Mouse (Mus musculus) cerebellum, postnatal 36 days (tissue): ENCODE data around the gene Etfb.

Source experiments
- DNase-seq, 2 experiments: peaks; one replicate each; pipeline ENCODE4 v3.0.0; 2021 to 2022; ENCODE audit warnings: mixed read lengths in 2 of 2

Gene Etfb

GRCm38 (mm10) chr7:43451726-43452125, 7.8 kb downstream of the Etfb start:
- no peak for DNase-seq

GRCm38 (mm10) chr7:43452609-43453008, 8.7 kb downstream of the Etfb start:
- DNase-seq = no peak

- no peak for DNase-seq
Measured at GRCm38 (mm10) chr7:43453599-43454355, 9.9 kb downstream of the Etfb start.

- DNase-seq = no peak
Measured at GRCm38 (mm10) chr7:43454371-43454770, 10.5 kb downstream of the Etfb start.

GRCm38 (mm10) chr7:43462851-43463250, 19.0 kb downstream of the Etfb start, which contains the start of gene Vsig10l:
Gene Vsig10l (plus strand): TSS chr7:43463151.
- DNase-seq = no peak

GRCm38 (mm10) chr7:43463976-43464375, 20.1 kb downstream of the Etfb start:
- no peak for DNase-seq

GRCm38 (mm10) chr7:43464864-43465343, 21.0 kb downstream of the Etfb start:
- peak in 1 of 2 experiments; percentile 25 for DNase-seq

DNA sequence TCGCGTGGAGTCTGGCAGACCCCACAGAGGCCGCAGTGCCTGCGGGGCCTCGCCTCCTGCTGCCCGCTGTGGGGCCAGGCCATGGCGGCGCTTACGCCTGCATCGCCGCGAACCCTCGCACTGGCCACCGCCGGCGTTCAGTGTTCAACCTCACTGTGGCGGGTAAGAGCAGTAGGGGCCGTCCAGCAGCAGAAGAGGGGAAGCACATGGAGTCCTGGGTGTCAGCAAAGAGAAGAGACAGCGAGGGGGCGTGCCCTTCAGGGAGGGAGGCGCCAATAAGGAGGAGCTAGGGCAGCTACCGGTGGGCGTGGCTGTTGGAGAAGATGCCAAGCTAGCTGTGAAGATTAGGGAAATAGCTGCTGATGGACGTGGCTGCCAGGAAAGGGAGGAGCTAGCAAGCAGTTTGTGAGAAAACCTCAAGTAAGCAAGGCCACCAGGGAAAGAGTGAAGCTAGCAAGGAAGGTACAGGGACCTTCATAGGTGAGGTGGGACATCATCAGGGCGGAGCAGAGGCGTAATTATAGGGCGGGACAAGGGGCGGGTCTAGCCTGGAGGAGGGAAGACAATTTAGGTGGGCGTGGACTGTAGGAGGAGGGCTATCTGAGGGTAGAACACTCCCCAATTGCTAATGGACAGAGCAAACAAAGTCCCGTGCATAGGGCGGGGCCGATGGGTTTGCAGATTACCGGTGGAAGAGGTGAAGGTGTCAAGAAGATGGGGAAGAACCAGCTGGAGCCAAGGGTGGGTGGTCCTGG, 21.6 kb downstream of the Etfb start:
- peak; percentile 43 to 57 for DNase-seq

DNA sequence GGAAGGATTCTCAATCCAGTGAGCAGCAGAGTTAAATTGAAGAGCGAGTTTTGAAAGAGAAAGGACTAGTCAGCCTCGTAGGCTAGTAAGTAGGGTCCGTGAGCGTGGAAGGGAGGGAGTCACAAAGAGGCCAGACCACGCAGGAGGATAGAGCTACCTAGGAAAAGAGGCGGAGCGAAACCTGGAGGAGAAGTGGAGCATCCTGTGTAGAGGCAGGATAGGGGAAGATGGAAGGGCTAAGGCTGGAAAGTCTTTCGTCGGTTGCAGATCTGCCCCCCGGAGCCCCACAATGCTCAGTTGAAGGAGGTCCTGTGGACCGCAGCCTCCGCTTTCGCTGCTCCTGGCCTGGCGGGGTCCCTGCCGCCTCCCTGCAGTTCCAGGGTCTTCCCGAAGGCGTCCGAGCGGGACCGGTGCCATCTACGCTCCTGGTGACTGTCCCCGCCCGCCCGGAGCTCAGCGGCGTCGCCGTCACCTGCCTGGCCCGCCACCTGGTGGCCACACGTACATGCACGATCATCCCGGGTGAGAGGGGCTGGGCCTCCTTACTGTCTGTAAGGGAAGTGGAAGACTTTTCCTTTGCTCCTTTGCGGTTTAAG, 22.3 kb downstream of the Etfb start:
- peak; percentile 78 to 85 for DNase-seq

GRCm38 (mm10) chr7:43470373-43470772, 26.5 kb downstream of the Etfb start:
- peak; percentile 48 to 49 for DNase-seq

DNA sequence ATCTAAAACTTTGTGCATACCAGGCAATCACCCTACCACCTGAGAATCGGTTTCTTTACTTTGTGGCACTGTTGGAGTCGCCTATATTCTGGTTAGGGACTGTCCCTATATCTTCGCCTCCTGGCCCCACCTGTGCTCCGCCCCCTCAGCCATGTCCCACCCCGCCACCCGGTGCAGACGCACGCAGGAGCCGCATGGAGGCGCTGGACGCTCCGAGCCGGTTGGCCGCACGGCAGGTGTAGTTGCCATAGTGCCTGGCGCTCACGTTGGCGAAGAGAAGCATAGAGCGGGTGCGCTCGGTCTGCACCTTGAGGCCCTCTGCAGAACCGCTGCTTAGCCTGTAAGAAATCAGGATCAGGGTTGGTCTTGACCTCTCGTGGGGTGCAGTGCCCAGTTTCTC, 31.8 kb downstream of the Etfb start:
- DNase-seq = peak in 1 of 2 experiments; percentile 36

DNA sequence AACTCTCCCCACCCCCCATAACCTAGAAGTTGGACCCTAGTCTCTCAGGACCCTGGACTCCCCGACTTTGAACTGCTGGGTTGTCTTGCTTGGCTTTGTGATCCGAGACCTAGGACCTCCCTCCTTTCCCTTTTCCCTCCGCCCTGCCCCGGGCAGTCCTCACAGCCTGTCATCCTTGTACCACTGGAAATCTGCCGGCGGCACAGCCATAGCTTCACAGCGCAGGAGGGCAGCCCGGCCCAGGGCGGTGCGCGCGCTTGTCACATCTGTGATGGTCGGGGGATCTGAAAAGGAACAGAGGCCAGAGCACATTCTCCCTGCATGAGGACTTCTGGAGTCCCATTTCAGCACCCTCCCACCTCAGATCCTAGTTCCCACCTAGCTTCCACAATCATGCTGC, 32.5 kb downstream of the Etfb start:
- DNase-seq = no peak

GRCm38 (mm10) chr7:43481191-43481590, 37.3 kb downstream of the Etfb start:
- no peak for DNase-seq

- DNase-seq = peak in 1 of 2 experiments; percentile 38
Measured at GRCm38 (mm10) chr7:43482090-43482716, 38.3 kb downstream of the Etfb start.

GRCm38 (mm10) chr7:43483236-43483635, 39.4 kb downstream of the Etfb start:
- DNase-seq = no peak

- DNase-seq = peak; percentile 31 to 38
Measured at GRCm38 (mm10) chr7:43488646-43489045, 44.8 kb downstream of the Etfb start.

DNA sequence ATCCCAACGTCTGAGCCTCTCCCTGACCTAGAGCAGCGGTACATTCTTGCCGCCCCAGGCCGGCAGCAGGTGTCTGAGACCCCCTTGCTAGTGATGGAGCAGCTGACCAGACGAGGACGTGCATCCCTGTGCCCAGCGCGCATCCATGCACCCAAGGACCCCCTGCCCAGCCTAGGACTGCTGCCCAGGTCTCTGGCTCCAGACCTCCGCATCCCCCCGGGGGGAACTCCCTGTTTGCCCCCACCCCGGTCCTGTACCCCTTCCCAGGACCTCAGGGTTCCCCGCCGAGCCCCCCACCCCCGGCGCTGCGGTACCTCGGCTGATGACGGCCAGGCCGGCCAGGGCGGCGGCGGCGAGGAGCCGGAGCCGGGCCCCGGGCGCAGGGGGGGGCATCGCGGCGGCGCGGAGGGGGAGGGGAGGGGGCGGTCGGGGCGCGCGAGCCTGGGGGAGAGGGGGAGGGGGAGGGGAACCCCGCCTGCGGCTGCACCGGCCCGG, 45.8 kb downstream of the Etfb start, which contains the start of gene Iglon5:
Gene Iglon5, minus strand, starts transcription at position 445 of the 495 bp plus-strand sequence.
- DNase-seq = peak; percentile 29 to 45

DNA sequence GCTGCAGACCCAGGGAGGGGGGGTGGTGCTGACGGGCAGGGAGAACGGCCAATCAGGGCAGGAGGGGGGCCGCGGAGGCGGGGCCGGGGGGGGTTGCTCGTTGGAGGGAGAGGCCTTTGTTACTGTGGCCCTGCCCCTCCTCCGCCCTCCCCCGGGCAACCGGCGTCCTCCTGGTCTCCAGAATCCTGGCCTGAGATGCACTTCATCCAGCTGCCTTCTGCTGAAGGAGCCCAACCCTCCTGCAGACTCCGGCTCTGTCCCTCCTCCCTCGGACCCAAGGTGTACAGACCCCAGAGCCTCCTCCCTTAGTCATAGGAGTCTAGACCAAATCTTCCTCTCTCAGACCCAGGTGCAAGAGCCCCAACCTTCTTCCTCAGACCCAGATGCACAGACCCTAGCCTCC, 46.3 kb downstream of the Etfb start:
- DNase-seq = peak; percentile 79 to 90

GRCm38 (mm10) chr7:43490861-43491260, 47.0 kb downstream of the Etfb start:
- DNase-seq = no peak

DNA sequence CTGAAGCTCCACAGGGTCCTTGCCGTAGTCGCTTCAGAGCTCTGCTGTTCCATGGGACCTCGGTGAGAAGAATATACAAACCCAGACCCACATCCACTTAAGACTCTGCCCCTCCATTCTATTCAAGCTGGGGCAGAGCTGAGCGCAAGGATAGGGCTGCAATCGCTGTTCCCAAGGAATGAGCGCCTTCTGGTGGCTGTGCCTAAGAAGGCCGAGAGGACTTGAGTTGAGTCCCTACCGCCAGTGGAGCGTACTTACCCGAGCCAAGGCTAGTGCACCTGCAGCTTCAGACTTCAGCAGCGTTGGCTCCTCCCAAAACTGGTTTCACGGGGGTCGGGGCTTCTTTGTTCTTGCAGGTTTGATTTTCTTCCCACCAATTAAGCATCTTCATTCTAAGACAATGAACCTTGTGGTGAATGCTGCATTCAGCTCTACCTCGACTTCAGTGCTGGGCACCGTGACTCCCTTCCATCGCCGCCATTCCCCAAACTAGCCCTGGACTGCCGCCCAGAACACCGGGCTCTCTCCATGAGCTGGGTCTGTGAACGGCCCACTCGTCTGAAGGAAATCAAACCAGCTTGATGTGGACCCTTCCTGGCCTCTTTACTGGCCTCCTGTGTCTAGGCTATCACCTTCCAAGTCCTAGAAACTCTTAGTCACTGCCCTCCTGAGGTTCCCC, 51.6 kb downstream of the Etfb start:
- DNase-seq = peak; percentile 75 to 77
